Comparison of ENCODE assay signal across 23 mouse cellular contexts in genomic region chr4:101246569-101246968, GRCm38 (mm10). TPM values are rescaled to one million over a fixed set of nuclear protein-coding genes. Genes with fewer than 3 reads are reported as not detected.
DNase-seq lines count a peak whose midpoint lies in the region; ATAC-seq and TF ChIP-seq lines count a peak whose summit lies in the region.
"Had no signal": no experiment of that assay in that cellular context is flagged by ENCODE, and none has a peak within 500 bp of the region (broad histone marks: within the 10 kb centered on the region; RNA-seq: fewer than 3 reads in every experiment).

No protein-coding gene starts in this region.

- TF ChIP-seq EP300 in liver, postnatal 0 days (IDR thresholded peaks at IDR 0.05; ENCODE audit: low read depth), result peak; percentile 88

- H3K4me1 ChIP-seq in liver, embryonic 11.5 days (replicated peaks; ENCODE audit: control insufficient read depth, insufficient read depth, low read length), result peaks cover 43% of the 10 kb centered on the region
- peaks cover 62% of the 10 kb centered on the region for H3K4me1 ChIP-seq in liver, postnatal 0 days (ENCODE audit: insufficient read depth)
- H3K4me1 ChIP-seq: forebrain, embryonic 15.5 days had no signal

- no peak overlapping the region for H3K4me3 ChIP-seq in gastrocnemius, adult 2 months
- H3K4me3 ChIP-seq in liver, embryonic 11.5 days (ENCODE audit: low read depth, low read length), result no peak overlapping the region
- H3K4me3 ChIP-seq in liver, postnatal 0 days (ENCODE audit: low read depth, low read length), result no peak overlapping the region
- H3K4me3 ChIP-seq: embryonic facial prominence, embryonic 12.5 days; forebrain, embryonic 15.5 days had no signal

- intact Hi-C loops in gastrocnemius, adult 2 months (cut with DNase I), result no loop called here
- intact Hi-C loops in left cerebral cortex, postnatal 4 days (cut with DNase I), result no loop called here

- no peaks in the 10 kb centered on the region for H3K9me3 ChIP-seq in liver, embryonic 11.5 days (ENCODE audit: control insufficient read depth, low read length)
- no peaks in the 10 kb centered on the region for H3K9me3 ChIP-seq in liver, postnatal 0 days (ENCODE audit: low read length)
- H3K9me3 ChIP-seq: embryonic facial prominence, embryonic 12.5 days; forebrain, embryonic 15.5 days had no signal

- 47% methylated on average over 2 of the region's 2 CpGs for WGBS in liver, embryonic 11.5 days
- 52% methylated on average over 2 of the region's 2 CpGs for WGBS in liver, postnatal 0 days (ENCODE audit: insufficient replicate concordance)

- H3K4me2 ChIP-seq in liver, embryonic 11.5 days, result peak overlapping the region; percentile 33
- peak overlapping the region; percentile 51 for H3K4me2 ChIP-seq in liver, postnatal 0 days (ENCODE audit: low read depth, low read length)
- H3K4me2 ChIP-seq: embryonic facial prominence, embryonic 12.5 days; forebrain, embryonic 15.5 days; hindbrain, embryonic 14.5 days; midbrain, embryonic 11.5 days had no signal

- no peak overlapping the region for H3K9ac ChIP-seq in liver, embryonic 11.5 days (ENCODE audit: low read depth, low read length)
- H3K9ac ChIP-seq in liver, postnatal 0 days (replicated peaks), result no peak overlapping the region
- H3K9ac ChIP-seq: embryonic facial prominence, embryonic 12.5 days; forebrain, embryonic 15.5 days; hindbrain, embryonic 14.5 days had no signal

- no peak for DNase-seq in gastrocnemius, adult 2 months
- DNase-seq in gastrocnemius, postnatal 4 days (ENCODE audit: low spot score in 2 of 2), result no peak
- no peak for DNase-seq in liver, embryonic 11.5 days (ENCODE audit: low spot score)
- no peak for DNase-seq in liver, postnatal 0 days
- DNase-seq in left cerebral cortex, postnatal 4 days, result no peak
- DNase-seq in layer of hippocampus, adult 8-10 months (ENCODE audit: low spot score in 2 of 2), result no peak
- DNase-seq in heart, adult 9 months (ENCODE audit: low spot score in 2 of 2), result no peak
- DNase-seq: adrenal gland, postnatal 25 days; cerebellum, postnatal 25 days; gastrocnemius, postnatal 10 days; heart, adult 18-20 months; heart, postnatal 36 days; kidney, adult 8-10 months; kidney, postnatal 10 days; layer of hippocampus, postnatal 36 days; right cerebral cortex, adult 18-20 months; right cerebral cortex, postnatal 4 days had no signal

- no peaks in the 10 kb centered on the region for H3K27me3 ChIP-seq in liver, embryonic 11.5 days (replicated peaks; ENCODE audit: control insufficient read depth, insufficient read depth, low read length)
- no peaks in the 10 kb centered on the region for H3K27me3 ChIP-seq in liver, postnatal 0 days (ENCODE audit: insufficient read depth, low read length)
- H3K27me3 ChIP-seq: embryonic facial prominence, embryonic 12.5 days; forebrain, embryonic 15.5 days had no signal

- TF ChIP-seq CTCF in gastrocnemius, adult 2 months (IDR thresholded peaks at IDR 0.05), result no peak
- TF ChIP-seq CTCF in liver, postnatal 0 days (IDR thresholded peaks at IDR 0.05; ENCODE audit: low read depth), result no peak

- H3K36me3 ChIP-seq in liver, embryonic 11.5 days (ENCODE audit: control insufficient read depth, insufficient read depth, low read length), result no peaks in the 10 kb centered on the region
- no peaks in the 10 kb centered on the region for H3K36me3 ChIP-seq in liver, postnatal 0 days (replicated peaks; ENCODE audit: insufficient read depth, low read length)
- H3K36me3 ChIP-seq: embryonic facial prominence, embryonic 12.5 days; forebrain, embryonic 15.5 days had no signal

- peak; percentile 85 for ATAC-seq in erythroblast, adult 5-6 weeks (replicated peaks; ENCODE audit: low FRiP score, poor library complexity, severe bottlenecking)
- peak; percentile 91 for ATAC-seq in liver, embryonic 11.5 days (replicated peaks; ENCODE audit: low FRiP score)
- ATAC-seq in liver, postnatal 0 days, result peak; percentile 62
- ATAC-seq: forebrain, embryonic 15.5 days had no signal

- H3K27ac ChIP-seq in gastrocnemius, adult 2 months, result peak overlapping the region; percentile 76
- peak overlapping the region; percentile 13; the same call in 1 of the 2 replicates for H3K27ac ChIP-seq in liver, embryonic 11.5 days (ENCODE audit: low read depth, low read length)
- H3K27ac ChIP-seq in liver, postnatal 0 days (ENCODE audit: low read depth), result peak overlapping the region; percentile 13; the same call in 1 of the 2 replicates
- H3K27ac ChIP-seq: embryonic facial prominence, embryonic 12.5 days; forebrain, embryonic 15.5 days; hindbrain, embryonic 14.5 days; macrophage had no signal

RNA-seq across cellular contexts. Expression of gene Jak1, which starts 18.5 kb away (rescaled TPM):
- total RNA-seq in gastrocnemius, adult 2 months (2021), result 100 to 1,000 TPM in 1 of 2 experiments, 10 to 100 TPM in 1; 89.9 to 134 TPM
- 100 to 1,000 TPM; 108 to 117 TPM for total RNA-seq in gastrocnemius, postnatal 4 days (2021)
- 84.9 and 102 TPM in 2 replicates for total RNA-seq in erythroblast, adult 5-6 weeks (2015; ENCODE audit: low replicate concordance)
- 85.2 and 101 TPM in 2 replicates for total RNA-seq in erythroblast, adult 5-6 weeks (2017; ENCODE audit: low replicate concordance)
- polyA plus RNA-seq in liver, embryonic 11.5 days (2014; fragmentation: Nextera tagmentation; extraction: Ambion mirVana), result 80.0 and 83.0 TPM in 2 replicates
- polyA plus RNA-seq in liver, postnatal 0 days (2015; fragmentation: Nextera tagmentation; extraction: Ambion mirVana), result 33.9 and 51.2 TPM in 2 replicates
- total RNA-seq in left cerebral cortex, postnatal 4 days (2021), result 100 to 1,000 TPM; 103 to 106 TPM
- 100 to 1,000 TPM; 118 to 133 (median 127) TPM for total RNA-seq in layer of hippocampus, adult 8-10 months (2022)

Comparison
In these comparisons a context has a peak if more than half of its experiments do, and no peak if none do; other contexts are left out.
1. H3K27ac ChIP-seq: peak in every context shown above with its lines; median percentile 76 in gastrocnemius, adult 2 months; 13 in liver, embryonic 11.5 days; 13 in liver, postnatal 0 days.